Mouse (Mus musculus) frontal cortex, adult 2 months (tissue): ENCODE results near the gene Syt8. TPM values are rescaled to one million over a fixed set of nuclear protein-coding genes. Genes with fewer than 3 reads are reported as not detected.

Source experiments
- DNase-seq, 2 experiments: peaks; one replicate each; pipeline ENCODE4 v3.0.0; 2022; ENCODE audit warnings: low spot score in 1 of 2; ENCODE audit errors: extremely low spot score in 1 of 2
- polyA plus RNA-seq: library from polyadenylated mRNA; depleted of rRNA; stranded (reverse); fragments of >200 nt; gene quantifications from 2 replicates; pipeline ENCODE4 v1.2.3, GENCODE M21; 2012

The Syt8 gene
- polyA plus RNA-seq, 1 experiment, result not detected

DNA sequence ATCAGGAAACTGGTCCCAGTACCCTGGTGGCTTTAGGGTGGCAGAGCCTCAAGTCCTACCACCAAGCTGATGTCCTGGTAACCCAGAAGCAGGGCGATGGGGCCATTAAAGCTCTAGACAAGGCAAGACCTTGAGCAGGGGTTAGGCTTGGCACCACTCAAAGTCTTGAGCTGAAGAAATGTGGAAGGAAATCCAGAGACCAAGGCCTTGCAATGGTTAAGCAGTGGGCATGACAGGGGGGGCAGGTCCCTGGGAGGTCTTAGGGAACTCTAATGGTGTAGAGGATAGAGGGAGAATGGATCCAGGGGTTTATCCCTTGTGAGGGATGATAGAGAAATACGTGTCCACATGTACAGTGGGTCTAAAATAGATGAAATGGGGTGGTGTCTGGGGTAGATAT lies 38.8 kb downstream of the Syt8 start:
- no peak for DNase-seq

- no peak for DNase-seq
Measured at GRCm38 (mm10) chr7:142474799-142475198, 40.1 kb downstream of the Syt8 start.

GRCm38 (mm10) chr7:142475641-142476040 lies 41.0 kb downstream of the Syt8 start:
- no peak for DNase-seq

DNA sequence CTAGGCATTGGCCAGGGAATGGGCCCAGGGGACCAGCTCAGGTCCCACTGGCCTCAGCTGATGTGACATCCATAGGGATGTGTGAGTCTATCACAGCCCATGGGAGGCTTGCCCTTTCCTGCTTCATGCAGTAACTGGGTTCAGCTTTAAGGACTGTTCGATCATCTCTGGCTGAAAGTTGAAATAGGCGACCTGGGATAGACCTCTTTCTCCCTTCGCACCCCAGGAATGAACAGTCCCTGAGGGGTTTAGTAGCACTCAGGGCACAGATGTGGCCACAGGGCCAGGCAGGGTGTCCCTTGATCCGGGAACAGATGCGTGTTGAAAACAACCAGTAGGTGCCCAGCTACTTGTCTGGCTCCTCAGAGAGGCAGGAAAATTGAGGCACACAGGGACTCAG lies 41.6 kb downstream of the Syt8 start:
- DNase-seq, result no peak

DNA sequence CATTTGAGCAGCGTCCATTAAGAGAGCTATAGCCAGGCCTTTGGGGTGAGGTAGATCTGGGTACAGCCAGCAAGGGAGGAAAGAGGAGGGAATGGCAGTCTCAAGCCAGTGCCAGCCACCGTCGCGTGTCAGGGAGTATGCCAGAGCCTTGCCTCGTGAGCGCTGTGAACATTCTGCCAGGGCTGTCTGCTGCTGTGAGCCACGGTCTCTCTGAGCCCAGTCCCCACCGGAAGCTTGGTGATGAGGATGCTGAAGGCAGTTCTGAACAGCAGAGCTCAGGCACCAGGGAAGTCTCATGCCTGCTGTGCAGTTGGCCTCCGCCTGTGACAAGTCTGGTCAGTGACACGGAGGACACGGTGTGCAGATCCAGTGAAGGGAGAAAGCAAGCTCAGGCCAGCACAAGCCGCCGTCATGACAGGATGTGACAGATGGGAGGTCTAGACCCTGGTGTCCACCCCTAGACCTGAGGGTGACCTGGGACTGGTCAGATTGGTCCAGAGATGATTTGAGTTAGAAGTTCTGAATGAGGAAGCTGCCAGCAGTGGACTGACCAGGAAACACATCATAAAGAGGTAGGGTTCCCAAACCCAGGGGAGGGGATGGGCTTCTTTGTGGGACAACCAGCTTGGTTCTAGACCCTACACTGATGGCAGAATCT lies 42.3 kb downstream of the Syt8 start:
- DNase-seq, result peak in 1 of 2 experiments; percentile 45

DNA sequence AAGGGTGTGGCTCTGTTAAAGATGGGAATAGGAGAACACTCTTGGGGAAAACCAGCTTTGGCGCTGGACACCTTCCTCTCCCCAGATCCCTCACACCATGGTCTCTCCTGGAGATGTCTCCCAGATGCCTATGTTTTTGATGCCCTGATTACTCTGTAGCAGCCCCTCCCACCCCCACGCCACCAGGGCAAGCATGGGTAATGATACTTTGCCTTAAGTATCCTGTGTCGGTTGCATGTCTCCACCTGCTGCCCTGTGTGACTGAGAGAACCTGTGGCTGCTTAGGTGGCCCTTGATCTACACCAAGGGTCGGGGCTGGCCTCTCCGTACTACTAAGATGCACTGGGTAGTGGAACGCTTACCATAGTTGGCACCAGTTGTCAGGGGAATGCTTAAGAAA lies 43.4 kb downstream of the Syt8 start:
- DNase-seq, result no peak

DNA sequence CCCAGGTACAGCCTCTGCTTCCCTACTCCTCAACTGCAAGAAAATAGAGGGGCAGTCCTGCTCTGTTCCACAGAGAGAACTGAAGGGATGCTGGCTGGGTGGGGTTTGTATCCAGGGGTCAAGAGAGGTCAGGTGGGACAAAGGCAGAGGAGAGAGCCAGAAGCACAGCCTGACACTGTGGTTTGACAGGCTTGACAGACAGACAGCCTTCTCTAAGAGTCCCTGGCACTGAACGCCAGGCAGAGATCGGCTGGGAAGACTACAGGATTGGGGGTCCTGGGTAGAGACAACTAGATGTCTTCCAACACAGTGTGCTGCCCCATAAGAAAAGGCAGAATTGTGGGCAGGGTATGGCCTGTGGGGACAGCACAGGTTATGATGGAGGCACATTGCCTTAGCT lies 43.9 kb downstream of the Syt8 start:
- DNase-seq, result no peak

DNA sequence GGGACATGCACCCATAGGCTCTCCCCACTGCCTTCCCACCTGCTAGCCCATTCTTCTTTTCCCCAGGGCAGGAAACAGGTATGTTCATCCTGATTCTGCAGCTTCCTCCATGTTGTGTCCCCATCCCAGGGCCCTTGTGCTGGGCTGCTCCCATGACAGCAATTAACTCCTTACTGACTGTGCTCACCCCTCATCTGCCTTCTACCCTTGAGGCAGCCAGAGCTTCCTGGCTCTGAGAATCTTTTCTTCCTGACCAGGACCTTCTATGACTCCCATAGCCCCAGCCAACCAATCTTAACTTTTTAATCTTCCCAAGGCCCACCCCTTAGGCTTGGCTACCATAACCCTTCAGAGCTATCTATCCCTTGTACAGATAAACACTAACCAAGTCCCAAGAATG lies 44.7 kb downstream of the Syt8 start:
- no peak for DNase-seq

- no peak for DNase-seq
Measured at GRCm38 (mm10) chr7:142479886-142480285, 45.2 kb downstream of the Syt8 start.

- DNase-seq, result no peak
Measured at GRCm38 (mm10) chr7:142480661-142481060, 46.0 kb downstream of the Syt8 start.

DNA sequence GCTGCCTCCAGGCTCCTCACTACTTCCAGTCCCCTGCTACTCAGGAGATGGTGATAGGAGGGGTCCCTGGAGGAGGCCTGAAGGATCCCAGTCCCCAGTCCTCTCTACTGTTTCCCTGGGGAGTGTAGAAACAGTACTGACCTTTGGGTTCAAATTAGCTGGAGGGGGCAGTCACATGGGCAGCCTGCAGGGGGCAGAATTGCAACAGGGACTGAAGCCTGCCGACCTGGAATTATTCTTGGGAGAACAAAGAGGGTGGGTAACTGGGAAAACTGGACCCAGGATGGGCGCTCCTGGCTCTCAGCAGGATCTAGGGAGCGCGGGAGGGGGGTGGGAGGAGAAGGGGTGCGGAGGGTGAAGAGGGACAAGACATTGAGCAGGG lies 46.5 kb downstream of the Syt8 start:
- DNase-seq, result peak in 1 of 2 experiments; percentile 42

DNA sequence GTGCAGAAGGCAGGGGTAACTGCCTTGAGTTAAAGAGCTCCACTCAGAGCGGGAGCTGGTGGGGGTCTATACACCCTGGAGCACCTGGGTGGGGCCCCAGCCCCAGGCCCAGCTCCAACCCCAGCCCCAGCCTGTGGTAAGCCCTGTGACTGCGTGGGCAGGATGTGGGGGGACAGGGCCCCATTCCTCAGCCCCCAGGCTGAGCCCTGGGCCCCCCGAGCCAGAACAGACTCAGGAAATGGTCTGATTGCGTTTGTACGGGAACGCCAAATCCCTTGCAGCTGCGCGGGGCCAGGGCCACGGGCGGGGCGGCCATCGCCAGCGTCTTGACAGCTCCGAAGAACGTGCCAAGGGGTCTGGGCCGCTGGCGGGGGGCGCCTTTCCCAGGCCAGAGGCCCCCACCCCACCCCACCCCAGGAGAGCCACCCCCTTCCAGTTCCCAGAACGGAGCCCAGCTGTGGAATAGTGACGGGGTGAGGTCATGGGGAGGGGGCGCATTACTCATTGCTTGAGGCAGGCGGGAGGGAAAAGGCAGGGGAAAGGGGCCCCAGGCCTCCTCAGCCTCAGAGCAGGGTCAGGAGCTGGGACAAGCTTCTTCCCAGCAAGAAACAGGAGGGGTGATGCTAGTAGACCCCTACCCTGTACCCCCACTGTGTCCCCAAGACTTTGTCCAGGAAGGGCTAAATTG lies 47.1 kb downstream of the Syt8 start:
- no peak for DNase-seq

DNA sequence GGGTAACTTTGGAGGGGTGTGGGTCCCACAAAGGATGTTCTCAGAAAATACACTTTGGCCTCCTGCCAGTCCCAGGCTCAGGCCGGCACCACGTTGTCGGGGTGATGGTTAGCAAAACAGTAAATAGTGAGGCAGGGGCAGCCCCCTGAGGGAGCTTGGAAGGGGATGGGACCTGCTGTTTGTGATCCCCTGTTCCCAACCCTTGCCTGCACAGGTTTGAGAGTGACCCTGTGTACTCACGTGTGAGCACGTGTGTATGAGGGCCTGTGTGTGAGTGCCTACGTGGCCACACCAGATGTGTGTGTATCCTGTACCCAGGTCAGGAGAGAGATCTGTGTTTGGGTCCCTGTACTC lies 47.6 kb downstream of the Syt8 start:
- no peak for DNase-seq

GRCm38 (mm10) chr7:142483136-142483535 lies 48.5 kb downstream of the Syt8 start:
- DNase-seq, result no peak

DNA sequence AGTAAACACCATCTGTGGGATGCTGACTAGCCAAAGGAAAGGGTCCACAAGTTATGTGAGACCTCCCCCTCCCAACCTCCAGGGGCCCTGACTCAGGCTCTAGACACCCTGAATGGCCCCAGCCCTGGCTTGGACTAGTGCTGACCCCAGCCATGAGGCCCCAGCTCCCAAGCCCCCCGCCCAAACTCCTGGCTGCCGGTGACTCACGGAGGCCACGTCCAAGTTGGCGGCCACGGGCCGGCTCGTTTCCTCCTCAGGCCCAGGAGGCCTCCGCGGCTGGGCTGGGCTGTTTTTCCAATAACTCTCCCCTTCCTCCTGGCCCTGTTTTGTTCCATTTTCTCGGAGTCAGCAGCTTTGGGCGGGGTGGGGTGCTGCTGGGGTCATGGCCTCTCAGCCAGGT lies 50.1 kb downstream of the Syt8 start:
- no peak for DNase-seq

DNA sequence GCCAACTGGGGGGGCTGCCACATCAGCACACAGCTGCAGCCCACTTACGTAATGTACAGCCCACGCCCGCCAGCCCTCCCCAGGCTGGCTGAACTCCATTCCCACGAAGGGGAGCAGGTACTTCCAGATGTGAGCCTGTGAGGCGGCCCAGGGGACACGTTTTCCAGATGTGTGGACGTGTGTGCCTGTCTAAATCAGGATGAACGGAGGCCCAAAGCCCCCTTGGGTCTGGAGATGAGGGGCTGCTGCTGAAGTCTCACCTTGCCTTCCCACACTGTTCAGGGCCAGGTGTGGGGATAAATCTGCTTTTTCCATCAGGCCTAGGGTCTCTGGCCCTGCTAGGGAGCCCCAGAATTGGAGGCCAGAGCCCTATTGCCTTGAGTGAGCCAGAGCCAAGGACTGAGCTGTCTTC lies 52.1 kb downstream of the Syt8 start:
- DNase-seq, result no peak

DNA sequence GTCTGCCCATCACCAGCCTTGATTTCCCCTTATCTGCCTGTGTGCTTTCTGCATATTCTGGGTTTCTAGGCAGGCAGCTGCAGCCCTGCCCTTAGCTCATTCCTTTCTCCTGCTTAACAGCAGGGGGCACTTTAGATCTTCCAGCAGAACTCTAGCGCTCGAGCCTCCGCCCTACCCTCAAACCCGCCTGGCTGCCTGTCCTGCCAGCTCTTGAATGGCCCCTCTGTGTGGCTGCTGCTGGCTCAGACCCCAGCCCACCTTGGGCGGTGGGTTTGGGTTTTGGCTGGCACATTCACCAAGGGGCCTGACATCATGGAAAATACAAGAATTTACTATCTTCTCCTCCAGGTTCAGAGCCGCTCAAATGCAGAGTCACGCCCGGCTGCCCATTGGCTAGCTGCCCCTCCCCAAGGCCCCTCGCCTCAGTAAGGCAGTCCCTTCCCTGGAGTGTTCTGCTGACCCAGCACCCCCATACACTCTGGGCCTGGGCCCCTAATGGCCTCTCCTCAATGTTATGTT lies 52.8 kb downstream of the Syt8 start:
- peak in 1 of 2 experiments; percentile 58 for DNase-seq

- no peak for DNase-seq
Measured at GRCm38 (mm10) chr7:142488053-142488452, 53.4 kb downstream of the Syt8 start.
